11 mouse cellular contexts compared by ENCODE assay signal in the genomic region with DNA sequence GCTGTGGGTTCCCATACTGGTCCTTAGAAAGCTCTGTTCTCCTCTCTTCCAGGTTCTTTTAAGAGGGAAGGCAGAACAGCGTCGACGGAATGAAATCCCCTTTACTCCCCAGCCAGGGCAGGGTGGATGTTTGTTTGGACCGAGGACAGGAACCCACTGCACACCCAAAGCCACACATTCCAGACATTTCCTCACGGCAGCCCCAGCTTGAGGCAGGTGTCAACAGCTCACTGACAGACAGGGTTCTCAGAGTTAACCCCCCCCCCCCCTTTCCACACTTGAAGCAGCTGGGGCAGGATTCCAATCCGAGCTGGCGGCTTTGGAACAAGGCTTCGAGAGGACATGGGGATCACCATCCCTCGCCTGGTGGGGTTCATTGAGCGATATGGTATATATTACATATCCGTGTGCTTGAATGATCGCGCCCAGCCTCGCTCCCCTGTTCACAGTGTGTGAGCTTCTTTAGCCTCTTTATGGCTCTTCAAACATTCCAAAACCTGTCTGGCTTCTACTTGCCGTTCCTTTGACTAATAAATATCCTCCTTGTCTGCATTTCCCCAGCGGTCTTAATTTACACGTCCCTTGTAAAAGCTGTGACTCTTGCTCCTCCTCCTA. TPM values are rescaled to one million over a fixed set of nuclear protein-coding genes. Genes with fewer than 3 reads are reported as not detected.
DNase-seq lines count a peak whose midpoint lies in the region; ATAC-seq lines count a peak whose summit lies in the region.
"Had no signal": no experiment of that assay in that cellular context is flagged by ENCODE, and none has a peak within 500 bp of the region (broad histone marks: within the 10 kb centered on the region; RNA-seq: fewer than 3 reads in every experiment).

No protein-coding gene starts in this region.

- DNase-seq in heart, postnatal 4 days: no peak
- no peak for DNase-seq in lung, postnatal 36 days
- no peak for DNase-seq in adrenal gland, postnatal 25 days

- H3K27ac ChIP-seq in heart, embryonic 13.5 days (replicated peaks): peak overlapping the region; percentile 46
- peak overlapping the region; percentile 86 for H3K27ac ChIP-seq in lung, embryonic 16.5 days (ENCODE audit: low read length)
- no peak overlapping the region for H3K27ac ChIP-seq in intestine, embryonic 15.5 days
- no peak overlapping the region for H3K27ac ChIP-seq in stomach, embryonic 15.5 days
- H3K27ac ChIP-seq: forebrain, embryonic 13.5 days; hindbrain, embryonic 14.5 days; liver, embryonic 15.5 days had no signal

- H3K4me2 ChIP-seq in heart, embryonic 13.5 days: peak overlapping the region; percentile 67
- H3K4me2 ChIP-seq in lung, embryonic 16.5 days (ENCODE audit: low read depth, low read length): peak overlapping the region; percentile 57
- H3K4me2 ChIP-seq in intestine, embryonic 15.5 days (replicated peaks): peak overlapping the region; percentile 53
- peak overlapping the region; percentile 37 for H3K4me2 ChIP-seq in stomach, embryonic 15.5 days
- H3K4me2 ChIP-seq: forebrain, embryonic 13.5 days; hindbrain, embryonic 14.5 days; liver, embryonic 15.5 days had no signal

- peaks cover 11% of the 10 kb centered on the region; the same call in 1 of the 2 replicates for H3K27me3 ChIP-seq in heart, embryonic 13.5 days (replicated peaks)
- H3K27me3 ChIP-seq in lung, embryonic 16.5 days (ENCODE audit: control insufficient read depth, insufficient read depth, low read depth, low read length): no peaks in the 10 kb centered on the region
- no peaks in the 10 kb centered on the region for H3K27me3 ChIP-seq in intestine, embryonic 15.5 days (replicated peaks)
- no peaks in the 10 kb centered on the region for H3K27me3 ChIP-seq in stomach, embryonic 15.5 days (replicated peaks)
- H3K27me3 ChIP-seq: forebrain, embryonic 13.5 days; liver, embryonic 15.5 days had no signal

- no peaks in the 10 kb centered on the region for H3K36me3 ChIP-seq in heart, embryonic 13.5 days
- H3K36me3 ChIP-seq in lung, embryonic 16.5 days (ENCODE audit: control insufficient read depth, insufficient read depth, low read length): no peaks in the 10 kb centered on the region
- no peaks in the 10 kb centered on the region for H3K36me3 ChIP-seq in intestine, embryonic 15.5 days
- H3K36me3 ChIP-seq in stomach, embryonic 15.5 days: no peaks in the 10 kb centered on the region
- H3K36me3 ChIP-seq: liver, embryonic 15.5 days had no signal

- WGBS in heart, embryonic 13.5 days: 27% methylated on average over 17 of the region's 17 CpGs
- WGBS in lung, embryonic 16.5 days: 23% methylated on average over 17 of the region's 17 CpGs
- WGBS in intestine, embryonic 15.5 days: 23% methylated on average over 17 of the region's 17 CpGs
- WGBS in stomach, embryonic 15.5 days: 28% methylated on average over 17 of the region's 17 CpGs

- peak overlapping the region; percentile 59 for H3K9ac ChIP-seq in heart, embryonic 13.5 days
- H3K9ac ChIP-seq in lung, embryonic 16.5 days (ENCODE audit: low read length): 0 out of 2 replicates have a peak overlapping the region, but pooled peaks have one; percentile 41
- H3K9ac ChIP-seq in intestine, embryonic 15.5 days: no peak overlapping the region
- no peak overlapping the region for H3K9ac ChIP-seq in stomach, embryonic 15.5 days
- H3K9ac ChIP-seq: forebrain, embryonic 13.5 days; hindbrain, embryonic 14.5 days; liver, embryonic 15.5 days had no signal

- no peak for ATAC-seq in heart, embryonic 13.5 days (ENCODE audit: extremely low read depth, insufficient number of reproducible peaks, low FRiP score, low TSS enrichment)
- peak; percentile 75 for ATAC-seq in lung, embryonic 16.5 days (ENCODE audit: low read depth)
- peak; percentile 17; the same call in 1 of the 2 replicates for ATAC-seq in intestine, embryonic 15.5 days
- no peak for ATAC-seq in stomach, embryonic 15.5 days (ENCODE audit: insufficient read depth, low FRiP score, low read depth)
- ATAC-seq in granulocyte monocyte progenitor cell, adult 5-6 weeks (replicated peaks; ENCODE audit: poor library complexity, severe bottlenecking): no peak
- ATAC-seq: forebrain, embryonic 13.5 days had no signal

- peak overlapping the region; percentile 33 for H3K4me3 ChIP-seq in heart, embryonic 13.5 days
- peak overlapping the region; percentile 36 for H3K4me3 ChIP-seq in lung, embryonic 16.5 days (ENCODE audit: low read length)
- peak overlapping the region; percentile 14; the same call in 1 of the 2 replicates for H3K4me3 ChIP-seq in intestine, embryonic 15.5 days (replicated peaks)
- H3K4me3 ChIP-seq in stomach, embryonic 15.5 days (replicated peaks): 0 out of 2 replicates have a peak overlapping the region, but pooled peaks have one; percentile 0
- H3K4me3 ChIP-seq: forebrain, embryonic 13.5 days; liver, embryonic 15.5 days had no signal

- H3K4me1 ChIP-seq in heart, embryonic 13.5 days: peaks cover 21% of the 10 kb centered on the region
- peaks cover 15% of the 10 kb centered on the region for H3K4me1 ChIP-seq in lung, embryonic 16.5 days (replicated peaks; ENCODE audit: control insufficient read depth, insufficient read depth, low read length)
- peaks cover 18% of the 10 kb centered on the region for H3K4me1 ChIP-seq in intestine, embryonic 15.5 days (replicated peaks)
- H3K4me1 ChIP-seq in stomach, embryonic 15.5 days: peaks cover 23% of the 10 kb centered on the region

- no peaks in the 10 kb centered on the region for H3K9me3 ChIP-seq in heart, embryonic 13.5 days
- H3K9me3 ChIP-seq in lung, embryonic 16.5 days (ENCODE audit: control insufficient read depth, low read length): no peaks in the 10 kb centered on the region
- H3K9me3 ChIP-seq in intestine, embryonic 15.5 days: no peaks in the 10 kb centered on the region
- no peaks in the 10 kb centered on the region for H3K9me3 ChIP-seq in stomach, embryonic 15.5 days
- H3K9me3 ChIP-seq: forebrain, embryonic 13.5 days; liver, embryonic 15.5 days had no signal

RNA-seq across cellular contexts. Expression of a gene that starts 37.8 kb away (rescaled TPM):
- 214 and 230 TPM in 2 replicates for polyA plus RNA-seq in heart, embryonic 13.5 days (2015; fragmentation: Nextera tagmentation; extraction: Ambion mirVana)
- total RNA-seq in heart, postnatal 4 days (2021): 100 to 1,000 TPM; 119 to 127 TPM
- polyA plus RNA-seq in lung, embryonic 16.5 days (2015; fragmentation: Nextera tagmentation; extraction: Ambion mirVana): 323 and 325 TPM in 2 replicates
- 211 and 212 TPM in 2 replicates for polyA plus RNA-seq in intestine, embryonic 15.5 days (2015; fragmentation: Nextera tagmentation; extraction: Ambion mirVana)
- polyA plus RNA-seq in stomach, embryonic 15.5 days (2015; fragmentation: Nextera tagmentation; extraction: Ambion mirVana): 231 and 251 TPM in 2 replicates
- 96.4 and 117 TPM in 2 replicates for total RNA-seq in granulocyte monocyte progenitor cell, adult 5-6 weeks (2014; fragmentation: Nextera tagmentation)
- total RNA-seq in granulocyte monocyte progenitor cell, adult 5-6 weeks (2017): 75.8 and 79.6 TPM in 2 replicates
- total RNA-seq in adrenal gland, postnatal 25 days (2021): 128 and 131 TPM in 2 replicates

Comparison
In these comparisons a context has a peak if more than half of its experiments do, and no peak if none do; other contexts are left out.
1. ATAC-seq: peak in lung, embryonic 16.5 days (single experiment) and intestine, embryonic 15.5 days (single experiment); none in heart, embryonic 13.5 days (single experiment), stomach, embryonic 15.5 days (single experiment) and granulocyte monocyte progenitor cell, adult 5-6 weeks (single experiment).
2. H3K27ac ChIP-seq: peak in heart, embryonic 13.5 days (single experiment) and lung, embryonic 16.5 days (single experiment); none in intestine, embryonic 15.5 days (single experiment) and stomach, embryonic 15.5 days (single experiment).
3. H3K9ac ChIP-seq: peak in heart, embryonic 13.5 days (single experiment) and lung, embryonic 16.5 days (single experiment); none in intestine, embryonic 15.5 days (single experiment) and stomach, embryonic 15.5 days (single experiment).
4. Peak in every context shown above with its lines, with median percentiles within 50 percentile points of each other: H3K4me2 ChIP-seq and H3K4me3 ChIP-seq.